Comparison of ENCODE assay signal across 12 mouse cellular contexts in genomic region chr2:84783840-84784566, GRCm38 (mm10). TPM values are rescaled to one million over a fixed set of nuclear protein-coding genes. Genes with fewer than 3 reads are reported as not detected.
DNase-seq lines count a peak whose midpoint lies in the region; ATAC-seq and TF ChIP-seq lines count a peak whose summit lies in the region.
"Had no signal": no experiment of that assay in that cellular context is flagged by ENCODE, and none has a peak within 500 bp of the region (broad histone marks: within the 10 kb centered on the region; RNA-seq: fewer than 3 reads in every experiment).

No protein-coding gene starts in this region.

- H3K27ac ChIP-seq in kidney, embryonic 14.5 days (ENCODE audit: low read depth, low read length) = 0 out of 2 replicates have a peak overlapping the region, but pooled peaks have one; percentile 51
- peak overlapping the region; percentile 71 for H3K27ac ChIP-seq in embryonic fibroblast, embryonic 13.5 days (ENCODE audit: insufficient read depth, low read length)
- peak overlapping the region; percentile 19; the same call in 1 of the 2 replicates for H3K27ac ChIP-seq in macrophage
- H3K27ac ChIP-seq in cerebellum, adult 2 months (ENCODE audit: insufficient read depth, low read length) = no peak overlapping the region
- H3K27ac ChIP-seq: forebrain, embryonic 12.5 days; liver, embryonic 15.5 days had no signal

- no peak overlapping the region for H3K9ac ChIP-seq in kidney, embryonic 14.5 days (ENCODE audit: low read depth, low read length)
- H3K9ac ChIP-seq: forebrain, embryonic 12.5 days; liver, embryonic 15.5 days had no signal

- no peak for TF ChIP-seq CTCF in embryonic fibroblast, embryonic 13.5 days (IDR thresholded peaks at IDR 0.05; ENCODE audit: borderline replicate concordance, insufficient read depth, low read length)
- no peak for TF ChIP-seq CTCF in cerebellum, adult 2 months (IDR thresholded peaks at IDR 0.05; ENCODE audit: borderline replicate concordance, insufficient read depth, low read depth, low read length)

- H3K27me3 ChIP-seq in kidney, embryonic 14.5 days (ENCODE audit: control insufficient read depth, insufficient read depth, low read length) = no peaks in the 10 kb centered on the region
- H3K27me3 ChIP-seq in cerebellum, adult 2 months (ENCODE audit: control insufficient read depth, insufficient read depth, low read length) = no peaks in the 10 kb centered on the region
- H3K27me3 ChIP-seq: forebrain, embryonic 12.5 days had no signal

- no peak for ATAC-seq in kidney, embryonic 14.5 days (ENCODE audit: low FRiP score, low TSS enrichment)
- ATAC-seq: CD4-positive, CD25-positive, alpha-beta regulatory T cell, adult 4 months had no signal

- DNase-seq in kidney, adult 11 months = no peak
- DNase-seq in heart, postnatal 4 days = peak; percentile 44
- DNase-seq in layer of hippocampus, adult 9-10 months (ENCODE audit: low spot score) = no peak
- no peak for DNase-seq in ovary, postnatal 14 days (ENCODE audit: low spot score)
- DNase-seq in cerebellum, adult 2 months = no peak

- no peaks in the 10 kb centered on the region for H3K4me1 ChIP-seq in kidney, embryonic 14.5 days (ENCODE audit: control insufficient read depth, insufficient read depth, low read length)
- no peaks in the 10 kb centered on the region; the same call in 1 of the 2 replicates for H3K4me1 ChIP-seq in embryonic fibroblast, embryonic 13.5 days (ENCODE audit: control insufficient read depth, insufficient read depth, low read length)
- H3K4me1 ChIP-seq in cerebellum, adult 2 months (ENCODE audit: control insufficient read depth, insufficient read depth, low read length) = no peaks in the 10 kb centered on the region
- H3K4me1 ChIP-seq: forebrain, embryonic 12.5 days had no signal

- H3K9me3 ChIP-seq in kidney, embryonic 14.5 days (ENCODE audit: control insufficient read depth, low read length) = no peaks in the 10 kb centered on the region
- H3K9me3 ChIP-seq: forebrain, embryonic 12.5 days; liver, embryonic 15.5 days had no signal

- H3K36me3 ChIP-seq in kidney, embryonic 14.5 days (ENCODE audit: control insufficient read depth, insufficient read depth, low read length) = no peaks in the 10 kb centered on the region
- H3K36me3 ChIP-seq in macrophage (ENCODE audit: inconsistent target) = no peaks in the 10 kb centered on the region
- H3K36me3 ChIP-seq: forebrain, embryonic 12.5 days; liver, embryonic 15.5 days had no signal

- H3K4me2 ChIP-seq in kidney, embryonic 14.5 days (replicated peaks; ENCODE audit: low read depth, low read length) = no peak overlapping the region
- H3K4me2 ChIP-seq: forebrain, embryonic 12.5 days; liver, embryonic 15.5 days had no signal

- WGBS in kidney, embryonic 14.5 days = 67% methylated on average over 3 of the region's 3 CpGs
- 49% methylated on average over 3 of the region's 3 CpGs for WGBS in macrophage (ENCODE audit: missing documents)
- WGBS in cerebellum, adult 2 months = 85% methylated on average over 3 of the region's 3 CpGs

- no peak for TF ChIP-seq POLR2A in embryonic fibroblast, embryonic 13.5 days (IDR thresholded peaks at IDR 0.05; ENCODE audit: low read depth, low read length)
- no peak for TF ChIP-seq POLR2A in cerebellum, adult 2 months (IDR thresholded peaks at IDR 0.05; ENCODE audit: borderline replicate concordance, insufficient read depth, low read length)

- H3K79me2 ChIP-seq in macrophage (ENCODE audit: inconsistent target) = no peaks in the 10 kb centered on the region

- H3K4me3 ChIP-seq in kidney, embryonic 14.5 days (ENCODE audit: low read length) = no peak overlapping the region
- no peak overlapping the region for H3K4me3 ChIP-seq in embryonic fibroblast, embryonic 13.5 days (ENCODE audit: insufficient read depth, low read length)
- H3K4me3 ChIP-seq in macrophage (ENCODE audit: inconsistent target) = no peak overlapping the region
- H3K4me3 ChIP-seq in cerebellum, adult 2 months (replicated peaks; ENCODE audit: insufficient read depth, low read depth, low read length) = no peak overlapping the region
- H3K4me3 ChIP-seq: forebrain, embryonic 12.5 days; liver, embryonic 15.5 days had no signal

RNA-seq across cellular contexts. Expression of gene Serping1, which starts 8.8 kb away (rescaled TPM):
- 81.7 and 85.8 TPM in 2 replicates for polyA plus RNA-seq in kidney, embryonic 14.5 days (2014; fragmentation: Nextera tagmentation; extraction: Ambion mirVana)
- polyA plus RNA-seq in embryonic fibroblast, embryonic 13.5 days (2011; ENCODE audit: insufficient read length, low read depth, missing spikeins) = 27.3 and 40.2 TPM in 2 replicates
- 10 to 100 TPM; 27.2 to 30.0 TPM for total RNA-seq in heart, postnatal 4 days (2021)
- 1 to 10 TPM in 1 of 26 experiments, under 1 TPM in 1, not detected in 24; 0.25 to 3.7 TPM for total RNA-seq in macrophage (2018; cell fraction: chromatin; rRNA removed)
- total RNA-seq in macrophage (2018; cell fraction: cytosol; rRNA removed) = under 1 TPM in 9 of 26 experiments, not detected in 17; 0.09 to 0.33 (median 0.14) TPM
- total RNA-seq in macrophage (2018; cell fraction: nucleus; rRNA removed) = 1 to 10 TPM in 1 of 26 experiments, under 1 TPM in 6, not detected in 19; 0.24 to 1.7 (median 0.42) TPM
- polyA plus RNA-seq in macrophage (2018) = 0.07 TPM in 1 of 3 replicates, not detected in the others
- polyA plus RNA-seq in cerebellum, adult 2 months (2012; rRNA removed) = 19.6 and 22.6 TPM in 2 replicates
- polyA plus RNA-seq: CD4-positive, CD25-positive, alpha-beta regulatory T cell, adult 4 months had no signal

RNA-seq across cellular contexts. Expression of gene Ube2l6, which starts 14.6 kb away (rescaled TPM):
- 25.3 and 29.0 TPM in 2 replicates for polyA plus RNA-seq in kidney, embryonic 14.5 days (2014; fragmentation: Nextera tagmentation; extraction: Ambion mirVana)
- 17.1 and 17.6 TPM in 2 replicates for polyA plus RNA-seq in embryonic fibroblast, embryonic 13.5 days (2011; ENCODE audit: insufficient read length, low read depth, missing spikeins)
- 10 to 100 TPM; 23.1 to 51.0 TPM for total RNA-seq in heart, postnatal 4 days (2021)
- 10 to 100 TPM in 24 of 26 experiments, 1 to 10 TPM in 2; 3.9 to 92.3 (median 46.7) TPM for total RNA-seq in macrophage (2018; cell fraction: chromatin; rRNA removed)
- total RNA-seq in macrophage (2018; cell fraction: cytosol; rRNA removed) = 100 to 1,000 TPM in 22 of 26 experiments, 10 to 100 TPM in 4; 83.2 to 417 (median 233) TPM
- total RNA-seq in macrophage (2018; cell fraction: nucleus; rRNA removed) = 100 to 1,000 TPM in 14 of 26 experiments, 10 to 100 TPM in 12; 33.9 to 328 (median 145) TPM
- polyA plus RNA-seq in macrophage (2018) = 74.5 to 138 TPM (median 98.4 TPM) in 3 replicates
- polyA plus RNA-seq in cerebellum, adult 2 months (2012; rRNA removed) = 6.4 and 7.8 TPM in 2 replicates

RNA-seq across cellular contexts. Expression of gene Smtnl1, which starts 38.4 kb away (rescaled TPM):
- polyA plus RNA-seq in kidney, embryonic 14.5 days (2014; fragmentation: Nextera tagmentation; extraction: Ambion mirVana) = 0.16 and 0.24 TPM in 2 replicates
- polyA plus RNA-seq in embryonic fibroblast, embryonic 13.5 days (2011; ENCODE audit: insufficient read length, low read depth, missing spikeins) = not detected in 2 replicates
- total RNA-seq in heart, postnatal 4 days (2021) = under 1 TPM; 0.14 TPM
- not detected for total RNA-seq in macrophage (2018; cell fraction: chromatin; rRNA removed)
- not detected for total RNA-seq in macrophage (2018; cell fraction: cytosol; rRNA removed)
- not detected for total RNA-seq in macrophage (2018; cell fraction: nucleus; rRNA removed)
- polyA plus RNA-seq in macrophage (2018) = not detected in 3 replicates
- not detected in 2 replicates for polyA plus RNA-seq in cerebellum, adult 2 months (2012; rRNA removed)
- total RNA-seq: heart, postnatal 36 days had no signal
- polyA plus RNA-seq: CD4-positive, CD25-positive, alpha-beta regulatory T cell, adult 4 months; forebrain, embryonic 12.5 days had no signal

RNA-seq across cellular contexts. Expression of gene Gm19426, which starts 40.5 kb away (rescaled TPM):
- polyA plus RNA-seq in kidney, embryonic 14.5 days (2014; fragmentation: Nextera tagmentation; extraction: Ambion mirVana) = 5.6 and 14.9 TPM in 2 replicates
- polyA plus RNA-seq in embryonic fibroblast, embryonic 13.5 days (2011; ENCODE audit: insufficient read length, low read depth, missing spikeins) = 2.7 and 4.9 TPM in 2 replicates
- 1 to 10 TPM; 8.6 to 9.4 TPM for total RNA-seq in heart, postnatal 4 days (2021)
- total RNA-seq in macrophage (2018; cell fraction: chromatin; rRNA removed) = not detected
- total RNA-seq in macrophage (2018; cell fraction: cytosol; rRNA removed) = not detected
- not detected for total RNA-seq in macrophage (2018; cell fraction: nucleus; rRNA removed)
- polyA plus RNA-seq in macrophage (2018) = not detected in 3 replicates
- polyA plus RNA-seq in cerebellum, adult 2 months (2012; rRNA removed) = 3.0 and 3.4 TPM in 2 replicates
- polyA plus RNA-seq: CD4-positive, CD25-positive, alpha-beta regulatory T cell, adult 4 months had no signal

RNA-seq across cellular contexts. Expression of gene Timm10, which starts 42.8 kb away (rescaled TPM):
- polyA plus RNA-seq in kidney, embryonic 14.5 days (2014; fragmentation: Nextera tagmentation; extraction: Ambion mirVana) = 65.3 and 79.4 TPM in 2 replicates
- 25.3 and 31.1 TPM in 2 replicates for polyA plus RNA-seq in embryonic fibroblast, embryonic 13.5 days (2011; ENCODE audit: insufficient read length, low read depth, missing spikeins)
- total RNA-seq in heart, postnatal 4 days (2021) = 100 to 1,000 TPM; 107 to 126 TPM
- 1 to 10 TPM in 23 of 26 experiments, not detected in 3; 1.6 to 7.8 (median 4.2) TPM for total RNA-seq in macrophage (2018; cell fraction: chromatin; rRNA removed)
- 10 to 100 TPM; 23.5 to 36.3 (median 30.4) TPM for total RNA-seq in macrophage (2018; cell fraction: cytosol; rRNA removed)
- 10 to 100 TPM in 17 of 26 experiments, 1 to 10 TPM in 9; 3.2 to 20.1 (median 11.0) TPM for total RNA-seq in macrophage (2018; cell fraction: nucleus; rRNA removed)
- 22.0 to 55.9 TPM (median 31.3 TPM) in 3 replicates for polyA plus RNA-seq in macrophage (2018)
- 83.3 and 88.4 TPM in 2 replicates for polyA plus RNA-seq in cerebellum, adult 2 months (2012; rRNA removed)

Comparison
In these comparisons a context has a peak if more than half of its experiments do, and no peak if none do; other contexts are left out.
1. RNA of gene Serping1, which starts 8.8 kb away (polyA plus RNA-seq): 81.7 to 85.8 TPM in kidney, embryonic 14.5 days, 27.3 to 40.2 TPM in embryonic fibroblast, embryonic 13.5 days and 19.6 to 22.6 TPM in cerebellum, adult 2 months; 0.07 TPM in macrophage; every median in the first group is over 10 times any median in the second.